In the genomic region with DNA sequence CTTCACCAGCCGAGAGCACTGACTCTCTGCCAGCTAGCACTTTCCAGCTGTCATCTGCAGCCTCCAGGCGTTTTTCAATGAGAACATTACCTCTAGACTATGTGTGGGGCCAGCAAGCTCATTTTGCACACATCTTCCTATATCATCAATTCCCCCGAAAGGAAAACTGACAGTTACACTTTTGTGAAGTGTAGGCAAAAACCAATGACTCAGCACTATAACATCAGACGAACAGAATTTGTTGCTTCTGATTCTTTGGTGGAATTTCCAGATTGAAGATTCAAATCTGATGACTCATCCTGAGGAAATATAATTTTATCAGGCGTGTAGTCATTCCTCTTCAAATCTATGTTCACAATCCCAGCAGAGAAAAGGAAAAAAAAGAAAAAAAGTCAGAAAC, we compare ENCODE assay signal across 30 mouse cellular contexts. TPM values are rescaled to one million over a fixed set of nuclear protein-coding genes. Genes with fewer than 3 reads are reported as not detected.
DNase-seq lines count a peak whose midpoint lies in the region; ATAC-seq and TF ChIP-seq lines count a peak whose summit lies in the region.
"Had no signal": no experiment of that assay in that cellular context is flagged by ENCODE, and none has a peak within 500 bp of the region (broad histone marks: within the 10 kb centered on the region; RNA-seq: fewer than 3 reads in every experiment).

No protein-coding gene starts in this region.

- no peak for TF ChIP-seq CTCF in MEL (IDR thresholded peaks at IDR 0.05 in 2 of 3, conservative IDR thresholded peaks at IDR 0.05 in 1 of 3; ENCODE audit: control insufficient read depth in 1 of 3, insufficient read depth in 1 of 3, low read depth in 2 of 3, low read length in 3 of 3, poor library complexity in 1 of 3, severe bottlenecking in 1 of 3)

- ATAC-seq in frontal cortex, adult (ENCODE audit: low TSS enrichment), result peak; percentile 32; the same call in 1 of the 2 replicates
- ATAC-seq: activated CD4-positive, CD25-positive, alpha-beta regulatory T cell, adult 4 months; forebrain, embryonic 13.5 days; forebrain, embryonic 16.5 days had no signal

- WGBS in limb, embryonic 10.5 days, result 79% methylated on average over 5 of the region's 5 CpGs

- no peak overlapping the region for H3K27ac ChIP-seq in MEL (ENCODE audit: control insufficient read depth, low read depth, low read length)
- no peak overlapping the region for H3K27ac ChIP-seq in limb, embryonic 10.5 days
- H3K27ac ChIP-seq: embryonic facial prominence, embryonic 10.5 days; embryonic facial prominence, embryonic 13.5 days; forebrain, embryonic 10.5 days; forebrain, embryonic 13.5 days; heart, adult 2 months; heart, embryonic 10.5 days; heart, embryonic 13.5 days; hindbrain, embryonic 12.5 days; hindbrain, embryonic 15.5 days had no signal

- H3K4me1 ChIP-seq in MEL (ENCODE audit: control insufficient read depth in 1 of 2, insufficient read depth in 2 of 2, low read length in 2 of 2), result no peaks in the 10 kb centered on the region
- peaks cover 5% of the 10 kb centered on the region for H3K4me1 ChIP-seq in limb, embryonic 10.5 days
- H3K4me1 ChIP-seq: forebrain, embryonic 13.5 days; hindbrain, embryonic 12.5 days; hindbrain, embryonic 15.5 days had no signal

- no peak overlapping the region for H3K9ac ChIP-seq in MEL (ENCODE audit: control insufficient read depth, low read depth, low read length, poor library complexity, severe bottlenecking)
- H3K9ac ChIP-seq: embryonic facial prominence, embryonic 13.5 days; forebrain, embryonic 13.5 days; heart, embryonic 13.5 days; hindbrain, embryonic 12.5 days; hindbrain, embryonic 15.5 days had no signal

- no peak for TF ChIP-seq EP300 in MEL (IDR thresholded peaks at IDR 0.05; ENCODE audit: low read depth in 1 of 2, low read length in 2 of 2)

- no peak overlapping the region for H3K4me3 ChIP-seq in MEL (ENCODE audit: control insufficient read depth in 1 of 2, insufficient read depth in 1 of 2, low read depth in 2 of 2, low read length in 2 of 2)
- H3K4me3 ChIP-seq in limb, embryonic 10.5 days, result no peak overlapping the region
- H3K4me3 ChIP-seq: embryonic facial prominence, embryonic 10.5 days; embryonic facial prominence, embryonic 13.5 days; forebrain, embryonic 10.5 days; forebrain, embryonic 13.5 days; heart, adult 2 months; heart, embryonic 10.5 days; heart, embryonic 13.5 days; hindbrain, embryonic 12.5 days; hindbrain, embryonic 15.5 days had no signal

- no peak for DNase-seq in frontal cortex, postnatal 25 days (ENCODE audit: low spot score in 2 of 2)
- DNase-seq in 3T3-L1 (ENCODE audit: low read depth, low spot score) (peak; percentile 74), MEL (ENCODE audit: low read depth, low spot score) (no peak)
- peak; percentile 56 for DNase-seq in brain, adult 2 months (ENCODE audit: low read depth, low spot score)
- DNase-seq in limb, embryonic 10.5 days (ENCODE audit: low spot score), result no peak
- DNase-seq in right cerebral cortex, postnatal 36 days (ENCODE audit: low spot score in 2 of 2), result no peak
- no peak for DNase-seq in cerebellum, postnatal 14 days
- DNase-seq: adrenal gland, adult 8-10 months; adrenal gland, postnatal 25 days; B cell, adult 2 months; cerebellum, adult 18-20 months; cerebellum, adult 9-10 months; cerebellum, postnatal 25 days; embryo, embryonic 11 days; gastrocnemius, postnatal 25 days; heart, adult 2 months; kidney, adult 11 months had no signal

- no peak for TF ChIP-seq POLR2A in MEL (IDR thresholded peaks at IDR 0.05; ENCODE audit: control insufficient read depth in 1 of 2, insufficient read depth in 1 of 2, low read depth in 1 of 2, low read length in 2 of 2, poor library complexity in 1 of 2)

- no peaks in the 10 kb centered on the region for H3K79me2 ChIP-seq in MEL (ENCODE audit: control insufficient read depth, insufficient read depth, low read length, poor library complexity)

- H3K27me3 ChIP-seq in MEL (ENCODE audit: control insufficient read depth in 1 of 2, insufficient read depth in 2 of 2, low read length in 2 of 2), result no peaks in the 10 kb centered on the region
- no peaks in the 10 kb centered on the region for H3K27me3 ChIP-seq in limb, embryonic 10.5 days (ENCODE audit: low read depth, poor library complexity, severe bottlenecking)
- H3K27me3 ChIP-seq: embryonic facial prominence, embryonic 13.5 days; forebrain, embryonic 13.5 days; heart, embryonic 13.5 days; hindbrain, embryonic 12.5 days; hindbrain, embryonic 15.5 days had no signal

- H3K36me3 ChIP-seq in MEL (ENCODE audit: control insufficient read depth in 1 of 2, insufficient read depth in 2 of 2, low read length in 2 of 2), result peaks cover 0 to 18% of the 10 kb centered on the region in 2 experiments; a peak in 2 of 4 replicates
- peaks cover 80% of the 10 kb centered on the region for H3K36me3 ChIP-seq in limb, embryonic 10.5 days

- no peaks in the 10 kb centered on the region for H3K9me3 ChIP-seq in MEL (replicated peaks; ENCODE audit: insufficient read depth, low read length)
- no peaks in the 10 kb centered on the region for H3K9me3 ChIP-seq in limb, embryonic 10.5 days (replicated peaks)
- H3K9me3 ChIP-seq: embryonic facial prominence, embryonic 10.5 days; embryonic facial prominence, embryonic 13.5 days; forebrain, embryonic 10.5 days; forebrain, embryonic 13.5 days; heart, embryonic 10.5 days; heart, embryonic 13.5 days; hindbrain, embryonic 12.5 days; hindbrain, embryonic 15.5 days had no signal

- no peak for TF ChIP-seq RAD21 in MEL (IDR thresholded peaks at IDR 0.05; ENCODE audit: low read depth, low read length)

TF ChIP-seq in MEL, 35 proteins besides CTCF, POLR2A, EP300 and RAD21:
- TF ChIP-seq NRF1 (IDR thresholded peaks at IDR 0.05; ENCODE audit: insufficient read depth, low read depth, low read length, poor library complexity, severe bottlenecking) (no peak), POLR2AphosphoS5 (IDR thresholded peaks at IDR 0.05; ENCODE audit: borderline replicate concordance, low read depth, low read length) (no peak), ZNF384 (IDR thresholded peaks at IDR 0.05; ENCODE audit: low read depth, low read length) (no peak), SMC3 (IDR thresholded peaks at IDR 0.05; ENCODE audit: low read depth, low read length) (no peak), ETS1 (IDR thresholded peaks at IDR 0.05; ENCODE audit: low read depth, low read length) (no peak), MAFK (IDR thresholded peaks at IDR 0.05; ENCODE audit: borderline replicate concordance, low read depth, low read length) (peak; percentile 60), GATA1 (IDR thresholded peaks at IDR 0.05; ENCODE audit: low read depth, low read length) (no peak), JUND (IDR thresholded peaks at IDR 0.05; ENCODE audit: low read depth, low read length) (no peak)
TF ChIP-seq in MEL: peak in this region for 1.

RNA-seq across cellular contexts. Expression of a gene that starts 9.3 kb away (rescaled TPM):
- total RNA-seq in MEL (2012; rRNA removed), result 0.56 and 1.0 TPM in 2 replicates
- polyA plus RNA-seq in MEL (2012; ENCODE audit: insufficient read depth in 1 of 2, insufficient read length in 2 of 2, low read depth in 1 of 2, low replicate concordance in 2 of 2, missing spikeins in 1 of 2), result under 1 TPM in 1 of 2 experiments, not detected in 1; 0.28 TPM
- polyA plus RNA-seq in limb, embryonic 10.5 days (2016; fragmentation: Nextera tagmentation; extraction: Ambion mirVana), result 1.8 and 2.2 TPM in 2 replicates
- total RNA-seq: adrenal gland, postnatal 25 days; gastrocnemius, adult 8-10 months; gastrocnemius, postnatal 25 days; heart, adult 2 months; heart, postnatal 25 days had no signal

Comparison
In these comparisons a context has a peak if more than half of its experiments do, and no peak if none do; other contexts are left out.
1. DNase-seq: peak in 3T3-L1 (single experiment) and brain, adult 2 months (single experiment); none in frontal cortex, postnatal 25 days (0 of 2), MEL (single experiment), limb, embryonic 10.5 days (single experiment), right cerebral cortex, postnatal 36 days (0 of 2) and cerebellum, postnatal 14 days (0 of 2).